In genomic region chr19:21173896-21174483, GRCm38 (mm10) we compare ENCODE assay signal across 8 mouse cellular contexts.
DNase-seq lines count a peak whose midpoint lies in the region; ATAC-seq lines count a peak whose summit lies in the region.
"Had no signal": no experiment of that assay in that cellular context is flagged by ENCODE, and none has a peak within 500 bp of the region (broad histone marks: within the 10 kb centered on the region; RNA-seq: fewer than 3 reads in every experiment).

No protein-coding gene starts in this region.

- peak; percentile 19 to 25 for DNase-seq in spleen, postnatal 36 days (ENCODE audit: low spot score in 2 of 2)
- no peak for DNase-seq in spleen, adult 12 weeks (ENCODE audit: low spot score)
- DNase-seq in thymus, postnatal 4 days, result peak; percentile 58
- DNase-seq in urinary bladder, postnatal 14 days (ENCODE audit: low spot score), result no peak
- DNase-seq: right cerebral cortex, postnatal 14 days had no signal

- ATAC-seq in inflammation-experienced regulatory T-cells, adult 6 months, result peak; percentile 32
- peak; percentile 70 for ATAC-seq in megakaryocyte, adult 5-6 weeks (ENCODE audit: poor library complexity, severe bottlenecking)
- no peak for ATAC-seq in activated CD4-positive, CD25-positive, alpha-beta regulatory T cell, adult 4 months

Comparison
In these comparisons a context has a peak if more than half of its experiments do, and no peak if none do; other contexts are left out.
1. DNase-seq: peak in spleen, postnatal 36 days (2 of 2) and thymus, postnatal 4 days (single experiment); none in spleen, adult 12 weeks (single experiment) and urinary bladder, postnatal 14 days (single experiment).